Mouse (Mus musculus) cerebellum, postnatal 4 days (tissue): ENCODE results near the gene E030018B13Rik.

Source experiments
- DNase-seq, 2 experiments: peaks; one replicate each; pipeline ENCODE4 v3.0.0; 2022; ENCODE audit warnings: low spot score in 2 of 2, mixed read lengths in 1 of 2

Gene E030018B13Rik

GRCm38 (mm10) chr7:63965635-63966418 lies 49.2 kb downstream of the E030018B13Rik start:
- DNase-seq: no peak

DNA sequence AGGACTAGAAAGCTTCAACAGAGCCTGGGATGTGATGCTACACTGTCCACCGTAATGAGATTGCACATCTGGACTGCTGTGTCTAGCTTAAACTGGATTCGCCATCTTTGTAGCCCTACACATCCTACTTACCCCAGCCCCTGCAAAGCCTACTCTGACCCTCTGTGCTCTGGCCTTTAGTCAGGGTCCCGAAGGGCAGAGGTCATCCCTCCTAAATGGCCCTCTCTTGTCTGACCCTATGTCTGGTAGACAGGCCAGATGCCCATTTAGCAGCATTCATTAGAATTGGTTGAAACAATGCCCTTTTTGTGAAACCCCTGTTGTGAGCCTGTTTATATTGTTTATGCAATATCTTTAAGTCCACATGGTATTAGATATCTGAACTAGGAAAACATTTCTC lies 53.3 kb downstream of the E030018B13Rik start:
- no peak for DNase-seq
